Mouse (Mus musculus): ENCODE measurements around the gene Hnf4a.

DNA sequence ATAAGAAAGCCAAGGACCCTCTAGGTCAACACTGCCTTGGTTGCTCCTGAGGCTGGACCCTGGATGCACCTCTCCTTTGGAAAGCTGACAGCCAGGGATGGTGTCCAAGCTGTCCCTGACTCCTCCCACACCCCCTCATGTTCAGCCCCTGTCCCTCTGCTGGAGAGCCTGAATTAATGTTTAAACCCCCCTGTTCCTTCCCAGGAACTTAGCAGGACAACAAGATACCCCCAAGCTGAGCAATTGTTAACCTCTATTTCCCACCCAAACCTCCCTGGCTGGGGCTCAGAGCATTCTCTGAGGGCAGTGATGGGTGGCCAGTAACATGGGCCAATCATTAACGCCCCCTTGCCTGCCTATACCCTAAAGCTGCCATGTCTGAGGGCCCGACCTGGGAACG is 53.6 kb downstream of the Hnf4a start:
- TF ChIP-seq MAFK (IDR thresholded peaks at IDR 0.05; ENCODE audit: borderline replicate concordance, low read depth, low read length) (no peak), TBP (IDR thresholded peaks at IDR 0.05; ENCODE audit: low read depth, low read length) (no peak), CTCF (IDR thresholded peaks at IDR 0.05 in 2 of 3, conservative IDR thresholded peaks at IDR 0.05 in 1 of 3; ENCODE audit: control insufficient read depth in 1 of 3, insufficient read depth in 1 of 3, low read depth in 2 of 3, low read length in 3 of 3, poor library complexity in 1 of 3, severe bottlenecking in 1 of 3) (no peak), POLR2A (IDR thresholded peaks at IDR 0.05; ENCODE audit: control insufficient read depth in 1 of 2, insufficient read depth in 1 of 2, low read depth in 1 of 2, low read length in 2 of 2, poor library complexity in 1 of 2) (no peak), GABPA (IDR thresholded peaks at IDR 0.05; ENCODE audit: low read depth, low read length) (no peak), ZNF384 (IDR thresholded peaks at IDR 0.05; ENCODE audit: low read depth, low read length) (no peak), HCFC1 (IDR thresholded peaks at IDR 0.05; ENCODE audit: low read depth, low read length) (no peak), TCF12 (IDR thresholded peaks at IDR 0.05; ENCODE audit: low read depth, low read length) (no peak), RCOR1 (IDR thresholded peaks at IDR 0.05; ENCODE audit: low read depth, low read length) (no peak), POLR2AphosphoS5 (IDR thresholded peaks at IDR 0.05; ENCODE audit: borderline replicate concordance, low read depth, low read length) (no peak), MAX (IDR thresholded peaks at IDR 0.05; ENCODE audit: low read length) (no peak), TAL1 (IDR thresholded peaks at IDR 0.05; ENCODE audit: low read length) (no peak)

Data from MEL (cell line).